Mouse (Mus musculus) neural tube, embryonic 14.5 days (tissue): ENCODE results near the gene Car5b. TPM values are rescaled to one million over a fixed set of nuclear protein-coding genes. Genes with fewer than 3 reads are reported as not detected.

Experiments used
- ATAC-seq: fragments of 200-750 bp; cut with Nextera tagmentation; 2 replicates; pipeline ENCODE4 v1.8.0; 2017; ENCODE audit warnings: low read depth, mild to moderate bottlenecking, moderate TSS enrichment, moderate library complexity
- H3K27ac ChIP-seq: fragments of 300-500 bp; sonication (generic); 2 replicates; pipeline ENCODE4 v1.5.1; 2014; ENCODE audit warnings: low read depth, mild to moderate bottlenecking, control low read depth, low read length, moderate library complexity, mixed read lengths
- H3K27me3 ChIP-seq: fragments of 300-500 bp; sonication (generic); 2 replicates; pipeline ENCODE4 v1.6.1; 2014; ENCODE audit warnings: low read length; ENCODE audit not compliant: control insufficient read depth, insufficient read depth
- H3K36me3 ChIP-seq: fragments of 300-500 bp; sonication (generic); 2 replicates; pipeline ENCODE4 v1.6.1; 2014; ENCODE audit warnings: low read length, mixed read lengths; ENCODE audit not compliant: control insufficient read depth, insufficient read depth
- H3K4me1 ChIP-seq: fragments of 300-500 bp; sonication (generic); 2 replicates; pipeline ENCODE4 v1.6.1; 2014; ENCODE audit warnings: low read length; ENCODE audit not compliant: control insufficient read depth, insufficient read depth
- H3K4me2 ChIP-seq: fragments of 300-500 bp; sonication (generic); 2 replicates; pipeline ENCODE4 v1.6.1; 2014; ENCODE audit warnings: mild to moderate bottlenecking, low read depth, low read length, control low read depth
- H3K4me3 ChIP-seq: fragments of 300-500 bp; sonication (generic); 2 replicates; pipeline ENCODE4 v1.5.1; 2014; ENCODE audit warnings: low read depth, low read length, control low read depth, mixed read lengths
- H3K9ac ChIP-seq: fragments of 300-500 bp; sonication (generic); replicated peaks from 2 replicates; pipeline ENCODE4 v1.6.1; 2014; ENCODE audit warnings: low read depth, mild to moderate bottlenecking, control low read depth, low read length, mixed read lengths
- H3K9me3 ChIP-seq: fragments of 300-500 bp; sonication (generic); 2 replicates; pipeline ENCODE4 v1.6.1; 2016; ENCODE audit warnings: low read length; ENCODE audit not compliant: control insufficient read depth
- WGBS: fragments of 180-500 bp; shearing (Covaris S2); extraction: QIAGEN DNeasy Blood & Tissue Kit; methylation state at CpG from one replicate; pipeline ENCODE4 v1.1.7; 2014; 5-methylcytosine and 5-hydroxymethylcytosine counted together
- polyA plus RNA-seq: library from polyadenylated mRNA; unstranded; fragments of >200 nt; fragmentation: Nextera tagmentation; extraction: Ambion mirVana; gene quantifications from 2 replicates; pipeline ENCODE4 v1.2.1, GENCODE M21; 2014

Gene Car5b
- polyA plus RNA-seq, result 0.76 and 0.91 TPM in 2 replicates

- Histone ChIP-seq H3K4me1 (no peaks in the 10 kb centered on the region), H3K27me3 (no peaks in the 10 kb centered on the region), H3K4me3 (0 out of 2 replicates have a peak within 1 kb of the TSS, but pooled peaks have one; percentile 5), H3K36me3 (no peaks in the 10 kb centered on the region), H3K9ac (no peak within 1 kb of the TSS), H3K9me3 (no peaks in the 10 kb centered on the region), H3K27ac (no peak within 1 kb of the TSS), H3K4me2 (peak within 1 kb of the TSS; percentile 31)
- WGBS, result 16% methylated on average over 22 of the region's 22 CpGs
- ATAC-seq, result peak; percentile 94
Measured at GRCm38 (mm10) chrX:164027607-164028289, at the start of gene Car5b. Car5b (minus strand) TSS chrX:164027997.

GRCm38 (mm10) chrX:164076040-164076775 is 48.4 kb upstream of the Car5b start, which contains the start of gene Siah1b:
Siah1b (minus strand) TSS chrX:164076493.
- no peaks in the 10 kb centered on the region for H3K36me3 ChIP-seq
- no peaks in the 10 kb centered on the region for H3K9me3 ChIP-seq
- no peaks in the 10 kb centered on the region for H3K27me3 ChIP-seq
- 20% methylated on average over 46 of the region's 54 CpGs for WGBS
- peak within 1 kb of the TSS; percentile 45 for H3K4me3 ChIP-seq
- peak within 1 kb of the TSS; percentile 58 for H3K4me2 ChIP-seq
- peak within 1 kb of the TSS; percentile 56 for H3K9ac ChIP-seq
- ATAC-seq, result peak; percentile 99
- H3K27ac ChIP-seq, result peak within 1 kb of the TSS; percentile 80
- H3K4me1 ChIP-seq, result no peaks in the 10 kb centered on the region

GRCm38 (mm10) chrX:164068968-164069367 is 41.2 kb upstream of the Car5b start:
- 92% methylated on average over 4 of the region's 4 CpGs for WGBS
- no peak overlapping the region for H3K27ac ChIP-seq
- ATAC-seq, result no peak

GRCm38 (mm10) chrX:164066185-164066584 is 38.4 kb upstream of the Car5b start:
- H3K9ac ChIP-seq, result no peak overlapping the region
- 10% methylated on average over 2 of the region's 2 CpGs for WGBS
- H3K9me3 ChIP-seq, result no peaks in the 10 kb centered on the region
- no peaks in the 10 kb centered on the region for H3K36me3 ChIP-seq
- H3K4me1 ChIP-seq, result no peaks in the 10 kb centered on the region
- H3K27me3 ChIP-seq, result no peaks in the 10 kb centered on the region
- no peak overlapping the region for H3K4me2 ChIP-seq
- ATAC-seq, result peak; percentile 72; the same call in 1 of the 2 replicates
- H3K4me3 ChIP-seq, result no peak overlapping the region
- no peak overlapping the region for H3K27ac ChIP-seq

More at GRCm38 (mm10) chrX:164068968-164069367, 41.2 kb upstream of the Car5b start:
- Histone ChIP-seq H3K9me3 (no peaks in the 10 kb centered on the region), H3K27me3 (no peaks in the 10 kb centered on the region), H3K4me2 (no peak overlapping the region), H3K4me1 (no peaks in the 10 kb centered on the region), H3K9ac (no peak overlapping the region), H3K36me3 (no peaks in the 10 kb centered on the region), H3K4me3 (no peak overlapping the region)

GRCm38 (mm10) chrX:164059070-164059469 is 31.3 kb upstream of the Car5b start:
- Histone ChIP-seq H3K4me2 (no peak overlapping the region), H3K4me1 (no peaks in the 10 kb centered on the region), H3K36me3 (no peaks in the 10 kb centered on the region), H3K27ac (no peak overlapping the region), H3K4me3 (no peak overlapping the region), H3K27me3 (no peaks in the 10 kb centered on the region), H3K9me3 (no peaks in the 10 kb centered on the region), H3K9ac (no peak overlapping the region)
- WGBS, result 81% methylated on average over 4 of the region's 4 CpGs
- no peak for ATAC-seq

- no peak overlapping the region for H3K27ac ChIP-seq
- H3K4me1 ChIP-seq, result no peaks in the 10 kb centered on the region
- H3K27me3 ChIP-seq, result no peaks in the 10 kb centered on the region
- H3K9me3 ChIP-seq, result no peaks in the 10 kb centered on the region
- no peak for ATAC-seq
- no peak overlapping the region for H3K9ac ChIP-seq
- no peak overlapping the region for H3K4me3 ChIP-seq
- 83% methylated on average over 3 of the region's 3 CpGs for WGBS
- H3K4me2 ChIP-seq, result no peak overlapping the region
- no peaks in the 10 kb centered on the region for H3K36me3 ChIP-seq
Measured at GRCm38 (mm10) chrX:164058523-164058922, 30.7 kb upstream of the Car5b start.

GRCm38 (mm10) chrX:164055726-164056125 is 27.9 kb upstream of the Car5b start:
- Histone ChIP-seq H3K27ac (no peak overlapping the region), H3K4me3 (no peak overlapping the region), H3K36me3 (no peaks in the 10 kb centered on the region), H3K4me1 (no peaks in the 10 kb centered on the region), H3K4me2 (no peak overlapping the region), H3K27me3 (no peaks in the 10 kb centered on the region), H3K9me3 (no peaks in the 10 kb centered on the region), H3K9ac (no peak overlapping the region)
- WGBS, result 93% methylated on average over 4 of the region's 4 CpGs
- no peak for ATAC-seq

GRCm38 (mm10) chrX:164046736-164047135 is 18.9 kb upstream of the Car5b start:
- H3K9ac ChIP-seq, result no peak overlapping the region
- H3K9me3 ChIP-seq, result no peaks in the 10 kb centered on the region
- H3K27me3 ChIP-seq, result no peaks in the 10 kb centered on the region
- H3K27ac ChIP-seq, result no peak overlapping the region
- no peaks in the 10 kb centered on the region for H3K36me3 ChIP-seq
- H3K4me1 ChIP-seq, result no peaks in the 10 kb centered on the region
- ATAC-seq, result no peak
- H3K4me2 ChIP-seq, result no peak overlapping the region
- H3K4me3 ChIP-seq, result no peak overlapping the region
- WGBS, result 73% methylated on average over 2 of the region's 2 CpGs

- H3K27me3 ChIP-seq, result no peaks in the 10 kb centered on the region
- no peaks in the 10 kb centered on the region for H3K4me1 ChIP-seq
- no peak overlapping the region for H3K9ac ChIP-seq
- ATAC-seq, result no peak
- no peaks in the 10 kb centered on the region for H3K9me3 ChIP-seq
- no peaks in the 10 kb centered on the region for H3K36me3 ChIP-seq
- no peak overlapping the region for H3K4me3 ChIP-seq
- H3K4me2 ChIP-seq, result no peak overlapping the region
- WGBS, result 75% methylated on average over 13 of the region's 13 CpGs
- H3K27ac ChIP-seq, result no peak overlapping the region
Measured at GRCm38 (mm10) chrX:164042069-164042468, 14.3 kb upstream of the Car5b start.
